Mouse (Mus musculus) right cerebral cortex, postnatal 14 days (tissue): ENCODE measurements at regions not wholly inside any gene's neighbourhood (a gene's known extent, or its start where the extent isn't known, plus 50 kb on each side); places are given as distances from the start of the nearest gene placed in this dataset.

Source experiments
- DNase-seq: peaks from one replicate; pipeline ENCODE4 v3.0.0; 2022

DNA sequence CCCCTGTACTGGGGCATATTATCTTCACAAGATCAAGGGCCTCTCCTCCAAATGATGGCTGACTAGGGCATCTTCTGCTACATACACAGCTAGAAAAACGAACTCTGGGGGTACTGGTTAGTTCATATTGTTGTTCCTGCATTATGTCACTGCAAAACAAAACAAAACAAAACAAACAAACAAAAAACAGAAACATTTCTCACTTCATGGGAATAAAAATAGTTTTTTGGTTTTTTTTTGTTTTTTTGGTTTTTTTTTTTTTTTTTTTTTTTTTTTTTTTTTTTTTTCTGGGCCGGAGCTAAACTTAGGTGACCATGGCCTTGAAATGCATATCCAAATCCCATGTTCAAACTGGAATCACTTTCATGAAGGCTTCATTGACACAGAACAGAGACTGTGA, 1184.4 kb downstream of the Efna5 start:
- DNase-seq, result no peak

DNA sequence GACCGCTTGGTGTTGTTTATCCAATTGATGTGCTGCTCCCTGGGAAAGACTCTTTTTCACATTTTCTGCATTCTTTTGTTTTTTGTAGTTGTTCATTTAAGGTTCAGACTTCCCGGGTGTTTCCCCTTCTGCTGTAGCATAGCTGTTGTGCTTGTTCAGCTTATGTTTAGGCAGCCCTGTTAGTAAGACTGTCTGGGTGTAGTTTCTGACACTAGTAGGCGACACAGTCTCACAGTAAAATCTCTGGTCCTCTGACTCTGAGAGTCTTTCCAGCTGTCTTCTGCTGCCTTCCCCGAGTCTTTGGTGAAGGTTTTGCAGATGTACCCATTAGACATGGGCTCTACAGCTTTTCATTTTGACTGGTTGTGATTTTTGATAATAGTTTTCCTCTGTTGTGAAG, 1194.8 kb downstream of the Efna5 start:
- DNase-seq, result no peak

DNA sequence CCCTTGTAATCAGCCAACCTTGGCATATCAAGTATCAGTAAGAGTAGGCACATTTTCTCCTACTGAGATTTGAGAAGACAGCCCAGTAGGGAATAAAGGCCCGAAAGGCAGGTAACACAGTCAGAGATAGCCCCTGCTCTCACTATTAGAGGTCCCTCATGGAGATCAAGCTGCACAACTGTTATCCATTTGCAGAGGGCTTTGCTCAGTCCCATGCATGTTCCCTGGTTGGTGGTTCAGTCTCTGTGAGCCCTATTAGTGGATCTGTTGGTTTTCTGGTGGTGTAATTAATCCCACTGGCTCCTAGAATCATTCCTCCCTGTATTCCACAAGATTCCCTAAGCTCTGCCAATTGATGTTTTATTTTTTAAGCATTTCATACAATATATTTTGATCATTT, 1196.6 kb downstream of the Efna5 start:
- no peak for DNase-seq

DNA sequence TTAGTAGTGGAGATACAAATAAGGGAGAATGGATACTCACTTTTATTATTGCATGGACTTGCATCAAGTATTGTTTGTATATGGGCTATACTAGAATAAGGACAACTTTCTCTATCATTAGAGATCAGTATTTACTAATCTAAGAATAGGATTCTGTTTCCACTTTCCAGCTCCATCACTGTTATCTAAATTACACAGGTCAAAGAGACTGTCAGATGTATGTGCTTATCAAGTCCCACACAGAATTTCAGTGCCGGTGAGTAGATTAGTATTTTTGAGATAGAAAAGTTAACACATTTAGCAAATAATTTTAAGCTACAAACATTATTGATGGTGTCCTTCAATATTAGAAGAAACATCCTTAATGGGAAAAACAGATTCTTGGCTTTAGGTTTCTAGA, 1210.5 kb downstream of the Efna5 start:
- no peak for DNase-seq

DNA sequence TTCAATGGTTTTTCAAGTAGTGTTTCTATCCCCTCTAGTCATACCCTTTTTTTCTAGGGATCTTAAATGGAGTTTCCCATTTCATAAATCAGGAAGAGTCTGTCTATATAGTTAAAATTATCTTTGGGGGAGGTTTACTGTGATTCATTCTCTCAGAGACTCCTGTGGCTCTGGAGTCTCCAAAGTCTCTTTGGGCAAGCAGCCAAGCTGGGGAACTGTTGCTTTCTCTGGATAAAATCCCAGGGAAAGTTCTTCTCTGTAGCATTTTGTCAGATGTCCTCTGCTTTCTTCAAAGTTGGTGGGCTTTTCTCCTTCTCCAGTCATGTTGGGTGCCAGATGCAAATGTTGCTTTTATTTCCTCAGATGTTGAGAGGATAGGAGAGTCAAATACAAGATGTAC, 1213.7 kb downstream of the Efna5 start:
- peak; percentile 66 for DNase-seq

DNA sequence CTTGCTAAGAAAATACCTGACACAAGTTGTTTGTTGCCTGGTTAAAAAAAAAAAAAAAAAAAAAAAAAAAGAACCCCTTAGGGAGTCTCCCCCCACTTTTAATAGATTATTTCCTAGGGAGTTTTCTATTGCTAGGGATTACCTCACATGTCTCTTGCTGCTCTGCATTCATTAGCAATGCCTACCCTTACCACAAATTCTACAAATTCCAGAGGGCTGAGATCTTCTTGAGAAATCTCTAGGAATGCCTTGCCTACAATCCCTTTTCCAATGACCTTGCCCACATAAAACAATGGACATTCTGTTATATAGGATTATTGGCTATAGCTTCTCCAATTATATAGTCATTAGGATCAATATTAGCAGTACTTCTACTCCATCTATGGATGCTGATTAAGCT, 1216.2 kb downstream of the Efna5 start:
- DNase-seq, result no peak

DNA sequence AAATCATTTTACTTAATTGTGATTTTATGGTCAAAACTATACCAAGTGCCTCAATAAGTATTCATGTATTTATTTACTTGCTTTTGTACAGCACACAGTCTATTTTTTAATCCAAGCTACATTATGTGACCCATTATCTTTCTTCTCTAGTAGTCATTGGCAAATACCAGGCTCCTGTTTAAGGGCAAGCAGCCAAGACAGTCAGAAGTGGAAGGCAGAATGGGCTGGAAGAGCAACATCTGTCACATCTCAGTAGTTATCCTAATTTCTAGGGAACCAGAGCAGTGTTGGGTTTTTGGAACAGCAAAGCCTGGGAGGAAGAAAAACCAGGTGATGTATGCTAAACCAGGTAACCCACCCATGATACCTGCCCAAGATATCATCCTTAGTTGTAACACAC, 1233.5 kb downstream of the Efna5 start:
- no peak for DNase-seq

DNA sequence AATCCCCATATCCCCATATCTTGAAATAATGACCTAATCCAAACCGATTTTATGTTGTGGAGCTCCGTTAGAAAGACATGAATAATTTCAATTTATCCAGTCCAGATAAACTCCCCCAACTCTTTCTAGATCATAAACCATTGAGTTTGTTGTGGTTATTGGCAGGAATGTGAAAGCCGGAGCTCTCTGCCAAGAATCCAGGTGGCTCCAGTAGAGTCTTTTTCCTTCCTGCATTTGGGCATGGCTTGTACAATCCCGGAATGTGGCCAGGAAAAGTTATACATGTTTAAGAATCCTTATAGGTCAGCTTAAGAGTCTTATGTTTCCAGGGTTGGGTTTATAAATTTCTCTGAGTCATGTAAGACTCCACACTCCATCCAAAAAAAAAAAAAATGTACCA, 1272.8 kb downstream of the Efna5 start:
- DNase-seq, result no peak

DNA sequence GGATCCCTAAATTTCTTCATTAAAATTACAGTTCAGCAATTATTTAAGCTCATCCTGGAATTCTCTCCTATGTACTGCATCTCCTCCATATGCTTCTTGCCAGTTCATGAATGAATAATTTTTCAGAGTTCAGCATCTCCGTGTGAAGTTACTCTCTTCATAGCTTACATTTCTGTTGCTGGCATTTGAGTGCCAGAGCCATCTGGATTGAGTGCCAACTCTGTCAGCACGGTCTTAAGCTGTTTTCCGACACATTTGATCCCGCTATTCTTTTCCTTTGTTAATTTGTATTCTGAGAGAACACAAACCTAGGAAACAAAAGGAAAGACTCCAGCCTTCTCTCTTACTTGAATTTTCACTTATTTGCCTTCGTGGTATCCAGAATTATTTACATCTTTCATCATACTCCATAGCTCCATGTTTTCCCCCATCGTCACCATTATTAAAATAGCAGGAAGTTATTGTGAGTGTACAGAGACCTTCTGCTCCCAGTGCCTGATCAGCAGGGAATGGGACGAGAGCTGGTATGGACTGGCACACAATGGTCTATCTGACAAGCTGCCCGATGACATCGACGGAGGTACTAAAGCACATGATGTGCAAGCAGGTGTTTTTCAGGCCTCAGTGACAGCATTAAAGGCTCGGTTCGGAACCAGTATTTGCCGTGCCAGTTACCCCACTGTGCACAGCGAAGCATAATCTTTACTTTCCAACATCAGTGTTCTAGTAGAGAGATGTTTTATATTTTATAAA, 1274.2 kb downstream of the Efna5 start:
- no peak for DNase-seq

DNA sequence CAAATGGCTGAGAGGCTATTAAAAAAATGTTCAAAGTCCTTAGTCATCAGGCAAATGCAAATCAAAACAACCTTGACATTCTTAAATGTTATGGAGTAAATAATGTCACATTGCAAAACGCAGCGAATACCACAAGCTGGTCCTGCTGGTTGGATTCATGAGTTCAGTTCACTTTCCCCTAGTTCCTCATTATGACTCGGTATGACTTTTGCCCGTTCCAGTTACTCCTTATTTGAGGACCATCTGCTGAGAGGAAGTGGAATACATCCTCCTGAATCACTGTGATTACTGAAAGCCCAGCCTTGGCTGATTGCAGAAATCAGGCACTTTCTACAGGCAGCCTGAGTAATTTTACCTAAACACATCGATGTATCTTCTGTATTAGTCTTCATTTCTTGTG, 1276.9 kb downstream of the Efna5 start:
- DNase-seq, result no peak

DNA sequence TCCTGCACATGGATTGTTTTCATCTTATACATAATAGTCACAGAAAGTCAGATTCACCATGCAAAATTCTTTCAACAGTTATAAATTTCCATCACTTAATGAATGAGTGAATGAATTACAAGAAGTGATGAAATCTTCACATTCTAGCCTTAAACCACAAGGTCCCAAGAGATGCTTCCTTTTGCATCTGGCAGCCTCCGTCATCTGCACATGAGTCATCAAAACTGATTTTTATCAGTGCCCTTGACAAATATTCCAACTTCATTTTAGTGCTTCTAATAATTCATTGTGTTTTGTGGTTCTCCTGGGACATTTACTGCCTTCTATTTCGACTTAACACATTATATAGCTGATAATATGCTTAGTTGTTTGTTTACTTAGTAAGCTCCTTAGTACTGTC, 1291.9 kb downstream of the Efna5 start:
- DNase-seq, result no peak

DNA sequence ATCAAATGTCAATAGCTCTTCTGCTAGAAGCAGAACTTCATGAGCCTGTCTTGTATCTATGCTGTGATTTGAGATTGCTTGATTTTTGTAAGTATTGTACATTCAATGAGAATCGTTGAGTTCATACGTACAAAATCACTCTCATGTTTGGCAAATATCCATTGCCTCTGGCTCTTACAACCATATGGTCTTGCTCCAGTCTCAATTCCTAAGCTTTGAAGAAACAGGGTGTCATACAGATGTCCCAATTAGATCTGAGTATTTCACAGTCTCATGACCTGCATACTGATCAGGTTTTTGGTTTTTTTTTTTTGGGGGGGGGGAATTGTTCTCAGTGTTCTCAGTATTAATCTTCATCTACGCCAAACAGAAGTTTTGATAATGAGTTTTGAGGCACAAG, 1302.2 kb downstream of the Efna5 start:
- DNase-seq, result no peak

DNA sequence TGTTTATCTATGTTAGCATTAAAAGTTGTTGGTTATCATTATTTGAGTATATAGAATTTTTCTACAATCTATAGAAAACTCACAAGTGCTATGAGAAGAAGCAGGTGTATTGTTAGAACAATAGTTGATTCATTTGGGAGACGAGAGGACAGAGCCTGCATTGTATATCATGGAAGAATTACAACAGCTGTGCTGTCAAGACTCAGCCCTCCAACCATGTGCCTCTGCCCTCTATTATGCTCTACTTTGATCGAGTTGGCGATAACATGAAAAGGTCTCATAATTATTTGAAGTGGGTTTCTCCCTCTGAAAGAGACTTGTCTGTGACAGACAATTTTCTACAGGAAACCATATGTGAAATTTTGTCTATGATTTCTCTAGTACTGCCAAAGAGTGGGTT, 1310.2 kb downstream of the Efna5 start:
- DNase-seq, result no peak
